Mouse (Mus musculus) midbrain, embryonic 11.5 days (tissue): Measurements from ENCODE around the gene Adamts17. TPM values are rescaled to one million over a fixed set of nuclear protein-coding genes. Genes with fewer than 3 reads are reported as not detected.

Experiments used
- ATAC-seq: fragments of 200-750 bp; cut with Nextera tagmentation; 2 replicates; pipeline ENCODE4 v1.8.0; 2017; ENCODE audit warnings: moderate TSS enrichment, moderate library complexity; ENCODE audit not compliant: low FRiP score
- DNase-seq: peaks from one replicate; pipeline ENCODE4 v3.0.0; 2015; ENCODE audit warnings: low spot score; ENCODE audit errors: missing footprints
- H3K27ac ChIP-seq: fragments of 300-500 bp; sonication (generic); 2 replicates; pipeline ENCODE4 v1.5.1; 2014; ENCODE audit warnings: low read depth, low read length
- H3K27me3 ChIP-seq: fragments of 300-500 bp; sonication (generic); 2 replicates; pipeline ENCODE4 v1.6.1; 2014; ENCODE audit warnings: mild to moderate bottlenecking, low read length, moderate library complexity, mixed read lengths; ENCODE audit not compliant: control insufficient read depth, insufficient read depth
- H3K36me3 ChIP-seq: fragments of 300-500 bp; sonication (generic); 2 replicates; pipeline ENCODE4 v1.6.1; 2014; ENCODE audit warnings: mild to moderate bottlenecking, low read length, moderate library complexity, mixed read lengths; ENCODE audit not compliant: control insufficient read depth, insufficient read depth
- H3K4me1 ChIP-seq: fragments of 300-500 bp; sonication (generic); 2 replicates; pipeline ENCODE4 v1.6.1; 2014; ENCODE audit warnings: low read length; ENCODE audit not compliant: control insufficient read depth, insufficient read depth
- H3K4me2 ChIP-seq: fragments of 300-500 bp; sonication (generic); 2 replicates; pipeline ENCODE4 v1.6.1; 2014; ENCODE audit warnings: mild to moderate bottlenecking, moderate library complexity
- H3K4me3 ChIP-seq: fragments of 300-500 bp; sonication (generic); 2 replicates; pipeline ENCODE4 v1.5.1; 2014; ENCODE audit warnings: low read depth, low read length
- H3K9ac ChIP-seq: fragments of 300-500 bp; sonication (generic); 2 replicates; pipeline ENCODE4 v1.6.1; 2014; ENCODE audit warnings: low read length
- H3K9me3 ChIP-seq: fragments of 300-500 bp; sonication (generic); 2 replicates; pipeline ENCODE4 v1.6.1; 2016; ENCODE audit warnings: low read length; ENCODE audit not compliant: control insufficient read depth
- WGBS: fragments of 180-500 bp; shearing (Covaris S2); extraction: QIAGEN DNeasy Blood & Tissue Kit; methylation state at CpG from one replicate; pipeline ENCODE4 v1.1.7; 2014; 5-methylcytosine and 5-hydroxymethylcytosine counted together
- polyA plus RNA-seq: library from polyadenylated mRNA; unstranded; fragments of >200 nt; fragmentation: Nextera tagmentation; extraction: Ambion mirVana; gene quantifications from 2 replicates; pipeline ENCODE4 v1.2.1, GENCODE M21; 2014

Gene Adamts17
- polyA plus RNA-seq, 1 experiment from 2014 or later = 0.96 TPM

GRCm38 (mm10) chr7:66954723-66955122, 115.2 kb downstream of the Adamts17 start:
- no peak for DNase-seq
- 90% methylated on average over 5 of the region's 5 CpGs for WGBS
- H3K36me3 ChIP-seq = no peaks in the 10 kb centered on the region
- H3K4me2 ChIP-seq = no peak overlapping the region
- H3K9ac ChIP-seq = no peak overlapping the region
- no peak overlapping the region for H3K27ac ChIP-seq
- H3K4me3 ChIP-seq = no peak overlapping the region
- H3K27me3 ChIP-seq = no peaks in the 10 kb centered on the region
- no peak for ATAC-seq
- H3K4me1 ChIP-seq = no peaks in the 10 kb centered on the region
- no peaks in the 10 kb centered on the region for H3K9me3 ChIP-seq

- Histone ChIP-seq H3K9me3 (no peaks in the 10 kb centered on the region), H3K4me3 (no peak overlapping the region), H3K27me3 (no peaks in the 10 kb centered on the region), H3K36me3 (no peaks in the 10 kb centered on the region), H3K4me2 (no peak overlapping the region), H3K27ac (no peak overlapping the region), H3K4me1 (no peaks in the 10 kb centered on the region), H3K9ac (no peak overlapping the region)
- ATAC-seq (no peak), DNase-seq (peak; percentile 83)
- 54% methylated on average over 8 of the region's 8 CpGs for WGBS
Measured at GRCm38 (mm10) chr7:66955455-66955919, 116.0 kb downstream of the Adamts17 start.

GRCm38 (mm10) chr7:66955978-66956377, 116.4 kb downstream of the Adamts17 start:
- H3K27ac ChIP-seq = no peak overlapping the region
- DNase-seq (no peak), ATAC-seq (no peak)
- H3K4me2 ChIP-seq = no peak overlapping the region
- H3K27me3 ChIP-seq = no peaks in the 10 kb centered on the region
- H3K36me3 ChIP-seq = no peaks in the 10 kb centered on the region
- 76% methylated on average over 2 of the region's 2 CpGs for WGBS
- no peak overlapping the region for H3K4me3 ChIP-seq
- H3K9me3 ChIP-seq = no peaks in the 10 kb centered on the region
- H3K9ac ChIP-seq = no peak overlapping the region
- H3K4me1 ChIP-seq = no peaks in the 10 kb centered on the region

- no peak overlapping the region for H3K27ac ChIP-seq
- no peak overlapping the region for H3K9ac ChIP-seq
- no peaks in the 10 kb centered on the region for H3K36me3 ChIP-seq
- DNase-seq (no peak), ATAC-seq (no peak)
- H3K9me3 ChIP-seq = no peaks in the 10 kb centered on the region
- no peak overlapping the region for H3K4me3 ChIP-seq
- H3K4me2 ChIP-seq = no peak overlapping the region
- H3K27me3 ChIP-seq = no peaks in the 10 kb centered on the region
- no peaks in the 10 kb centered on the region for H3K4me1 ChIP-seq
- WGBS = 90% methylated on average over 7 of the region's 7 CpGs
Measured at GRCm38 (mm10) chr7:66957764-66958163, 118.2 kb downstream of the Adamts17 start.

- Histone ChIP-seq H3K36me3 (no peaks in the 10 kb centered on the region), H3K27me3 (no peaks in the 10 kb centered on the region), H3K27ac (no peak overlapping the region), H3K4me1 (no peaks in the 10 kb centered on the region), H3K9me3 (no peaks in the 10 kb centered on the region), H3K4me3 (no peak overlapping the region), H3K9ac (no peak overlapping the region), H3K4me2 (no peak overlapping the region)
- no peak for ATAC-seq
- 90% methylated on average over 8 of the region's 8 CpGs for WGBS
- DNase-seq = no peak
Measured at GRCm38 (mm10) chr7:66960246-66961033, 120.9 kb downstream of the Adamts17 start.

- H3K4me2 ChIP-seq = no peak overlapping the region
- no peaks in the 10 kb centered on the region for H3K27me3 ChIP-seq
- H3K4me3 ChIP-seq = no peak overlapping the region
- no peaks in the 10 kb centered on the region for H3K9me3 ChIP-seq
- DNase-seq = no peak
- H3K36me3 ChIP-seq = no peaks in the 10 kb centered on the region
- H3K27ac ChIP-seq = no peak overlapping the region
- no peak for ATAC-seq
- WGBS = 89% methylated on average over 10 of the region's 10 CpGs
- no peak overlapping the region for H3K9ac ChIP-seq
- H3K4me1 ChIP-seq = peaks cover 2% of the 10 kb centered on the region; the same call in 1 of the 2 replicates
Measured at GRCm38 (mm10) chr7:66962736-66963135, 123.2 kb downstream of the Adamts17 start.

GRCm38 (mm10) chr7:66963541-66963940, 124.0 kb downstream of the Adamts17 start:
- H3K27ac ChIP-seq = no peak overlapping the region
- WGBS = 86% methylated on average over 8 of the region's 8 CpGs
- H3K9me3 ChIP-seq = no peaks in the 10 kb centered on the region
- DNase-seq (no peak), ATAC-seq (no peak)
- H3K4me2 ChIP-seq = no peak overlapping the region
- no peak overlapping the region for H3K4me3 ChIP-seq
- no peak overlapping the region for H3K9ac ChIP-seq
- H3K27me3 ChIP-seq = no peaks in the 10 kb centered on the region
- no peaks in the 10 kb centered on the region for H3K36me3 ChIP-seq
- peaks cover 2% of the 10 kb centered on the region; the same call in 1 of the 2 replicates for H3K4me1 ChIP-seq

GRCm38 (mm10) chr7:66966541-66967205, 127.1 kb downstream of the Adamts17 start:
- ATAC-seq (peak; percentile 46; the same call in 1 of the 2 replicates), DNase-seq (no peak)
- Histone ChIP-seq H3K36me3 (no peaks in the 10 kb centered on the region), H3K4me1 (peaks cover 2% of the 10 kb centered on the region; the same call in 1 of the 2 replicates), H3K4me2 (no peak overlapping the region), H3K9ac (no peak overlapping the region), H3K4me3 (no peak overlapping the region), H3K9me3 (no peaks in the 10 kb centered on the region), H3K27me3 (no peaks in the 10 kb centered on the region), H3K27ac (no peak overlapping the region)
- WGBS = 59% methylated on average over 6 of the region's 6 CpGs
